Mouse (Mus musculus): Measurements from ENCODE around the gene Dab2. TPM values are rescaled to one million over a fixed set of nuclear protein-coding genes. Genes with fewer than 3 reads are reported as not detected.

Dab2 gene
- polyA plus RNA-seq (2015; fragmentation: Nextera tagmentation; extraction: Ambion mirVana): 33.7 and 40.6 TPM in 2 replicates

DNA sequence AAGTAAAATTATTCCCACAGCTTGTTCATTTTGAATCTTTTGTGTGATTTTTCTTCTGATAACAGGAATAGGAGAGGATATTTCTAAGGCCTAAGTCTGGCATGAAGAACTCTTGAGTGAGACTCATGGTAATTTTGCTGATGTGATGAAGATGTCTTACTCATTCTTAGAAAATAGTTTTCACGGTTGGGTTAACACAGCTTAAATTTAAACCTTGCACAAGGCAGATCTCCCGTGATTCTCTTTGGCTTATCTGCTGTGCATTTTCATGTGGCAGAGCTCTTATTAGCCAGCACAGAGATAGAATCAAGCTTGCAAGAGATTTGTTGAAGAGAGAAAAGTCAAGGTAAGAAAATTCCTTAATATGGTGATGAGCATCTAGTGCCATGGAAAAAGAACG is at the start of gene Dab2:
Gene Dab2 (plus strand): TSS at position 235 of the 400 bp plus-strand sequence.
- Histone ChIP-seq H3K36me3 (ENCODE audit: control insufficient read depth, insufficient read depth, low read length) (no peaks in the 10 kb centered on the region), H3K27me3 (ENCODE audit: control insufficient read depth, insufficient read depth, low read depth, low read length) (no peaks in the 10 kb centered on the region), H3K9ac (ENCODE audit: low read length) (no peak within 1 kb of the TSS), H3K4me2 (ENCODE audit: low read depth, low read length) (no peak within 1 kb of the TSS), H3K4me1 (replicated peaks; ENCODE audit: control insufficient read depth, insufficient read depth, low read length) (no peaks in the 10 kb centered on the region), H3K27ac (ENCODE audit: low read length) (no peak within 1 kb of the TSS), H3K4me3 (ENCODE audit: low read length) (no peak within 1 kb of the TSS), H3K9me3 (ENCODE audit: control insufficient read depth, low read length) (no peaks in the 10 kb centered on the region)
- ATAC-seq (ENCODE audit: low read depth): no peak
- WGBS: 85% methylated on average over 3 of the region's 3 CpGs

DNA sequence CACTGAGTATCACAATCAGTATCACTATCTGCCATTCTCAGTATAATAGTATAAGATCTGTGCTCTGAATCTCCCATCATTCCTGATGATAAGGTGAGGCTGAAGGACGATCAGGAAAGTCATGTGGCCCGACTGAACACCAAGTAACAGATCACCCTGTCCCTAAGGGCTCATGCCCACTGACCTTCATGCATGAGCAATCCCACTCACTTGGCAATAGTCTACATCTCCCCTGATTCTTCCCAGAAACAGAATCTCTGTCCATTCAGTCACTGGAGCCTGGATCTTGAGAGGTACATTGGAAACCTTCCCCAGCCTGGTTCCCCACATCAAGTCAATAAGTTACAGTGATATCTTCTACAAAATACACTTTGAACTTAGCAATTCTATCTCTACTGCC is 46.1 kb upstream of the Dab2 start:
- H3K9me3 ChIP-seq (ENCODE audit: control insufficient read depth, low read length): no peaks in the 10 kb centered on the region
- H3K4me3 ChIP-seq (ENCODE audit: low read length): no peak overlapping the region
- H3K9ac ChIP-seq (ENCODE audit: low read length): no peak overlapping the region
- no peak overlapping the region for H3K27ac ChIP-seq (ENCODE audit: low read length)
- no peaks in the 10 kb centered on the region; the same call in 1 of the 2 replicates for H3K4me1 ChIP-seq (replicated peaks; ENCODE audit: control insufficient read depth, insufficient read depth, low read length)
- H3K4me2 ChIP-seq (ENCODE audit: low read depth, low read length): no peak overlapping the region
- WGBS: 75% methylated on average over 2 of the region's 2 CpGs
- no peak for ATAC-seq (ENCODE audit: low read depth)
- H3K36me3 ChIP-seq (ENCODE audit: control insufficient read depth, insufficient read depth, low read length): no peaks in the 10 kb centered on the region
- H3K27me3 ChIP-seq (ENCODE audit: control insufficient read depth, insufficient read depth, low read depth, low read length): no peaks in the 10 kb centered on the region

DNA sequence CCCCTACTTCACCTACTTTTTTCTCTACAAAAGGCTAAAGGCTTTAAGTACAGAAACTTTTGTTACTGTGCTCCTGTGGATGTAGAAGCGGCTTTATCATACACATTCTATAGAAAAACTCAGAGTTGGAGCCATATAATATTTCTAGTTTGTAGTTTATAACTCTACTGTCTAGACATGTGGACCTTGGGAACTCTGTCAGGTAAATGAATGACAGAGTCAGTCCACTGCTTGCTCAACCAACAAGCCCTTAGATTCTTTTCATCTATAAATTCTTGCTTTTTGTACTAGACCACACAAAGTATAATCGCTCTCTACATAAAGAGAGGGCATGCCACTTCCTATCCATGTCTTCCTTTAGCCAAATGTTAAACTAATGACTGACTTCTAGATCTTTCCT is 45.2 kb upstream of the Dab2 start:
- no peaks in the 10 kb centered on the region for H3K36me3 ChIP-seq (ENCODE audit: control insufficient read depth, insufficient read depth, low read length)

DNA sequence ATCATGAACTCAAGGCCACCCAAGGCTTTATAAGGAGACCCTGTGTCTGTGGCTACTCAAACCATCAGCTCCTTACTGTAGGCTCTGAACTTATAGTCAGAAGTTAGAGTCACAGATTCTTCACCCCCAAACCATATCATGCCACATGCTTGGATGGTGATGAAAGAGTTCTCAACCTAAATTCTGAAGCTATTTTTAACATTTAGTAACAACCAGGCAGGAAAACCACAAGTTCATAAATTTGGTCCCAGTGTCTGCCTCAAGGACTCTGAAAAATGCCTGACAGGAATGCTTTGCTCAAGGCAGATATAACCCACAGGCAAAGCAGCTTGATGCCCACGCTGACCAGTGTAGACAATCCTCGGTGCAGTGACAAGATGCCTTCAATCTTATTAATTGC is 42.5 kb upstream of the Dab2 start:
- Histone ChIP-seq H3K4me1 (replicated peaks; ENCODE audit: control insufficient read depth, insufficient read depth, low read length) (no peaks in the 10 kb centered on the region; the same call in none of the 2 replicates), H3K36me3 (ENCODE audit: control insufficient read depth, insufficient read depth, low read length) (no peaks in the 10 kb centered on the region), H3K4me2 (ENCODE audit: low read depth, low read length) (no peak overlapping the region), H3K27me3 (ENCODE audit: control insufficient read depth, insufficient read depth, low read depth, low read length) (no peaks in the 10 kb centered on the region), H3K4me3 (ENCODE audit: low read length) (no peak overlapping the region), H3K9ac (ENCODE audit: low read length) (no peak overlapping the region), H3K9me3 (ENCODE audit: control insufficient read depth, low read length) (no peaks in the 10 kb centered on the region), H3K27ac (ENCODE audit: low read length) (no peak overlapping the region)
- ATAC-seq (ENCODE audit: low read depth): no peak
- WGBS: 71% methylated on average over 2 of the region's 2 CpGs

More for the DNA sequence above, 45.2 kb upstream of the Dab2 start:
- 94% methylated on average over 2 of the region's 2 CpGs for WGBS
- Histone ChIP-seq H3K4me1 (replicated peaks; ENCODE audit: control insufficient read depth, insufficient read depth, low read length) (no peaks in the 10 kb centered on the region; the same call in 1 of the 2 replicates), H3K4me2 (ENCODE audit: low read depth, low read length) (no peak overlapping the region), H3K9ac (ENCODE audit: low read length) (no peak overlapping the region), H3K4me3 (ENCODE audit: low read length) (no peak overlapping the region), H3K27ac (ENCODE audit: low read length) (no peak overlapping the region), H3K9me3 (ENCODE audit: control insufficient read depth, low read length) (no peaks in the 10 kb centered on the region), H3K27me3 (ENCODE audit: control insufficient read depth, insufficient read depth, low read depth, low read length) (no peaks in the 10 kb centered on the region)
- no peak for ATAC-seq (ENCODE audit: low read depth)

DNA sequence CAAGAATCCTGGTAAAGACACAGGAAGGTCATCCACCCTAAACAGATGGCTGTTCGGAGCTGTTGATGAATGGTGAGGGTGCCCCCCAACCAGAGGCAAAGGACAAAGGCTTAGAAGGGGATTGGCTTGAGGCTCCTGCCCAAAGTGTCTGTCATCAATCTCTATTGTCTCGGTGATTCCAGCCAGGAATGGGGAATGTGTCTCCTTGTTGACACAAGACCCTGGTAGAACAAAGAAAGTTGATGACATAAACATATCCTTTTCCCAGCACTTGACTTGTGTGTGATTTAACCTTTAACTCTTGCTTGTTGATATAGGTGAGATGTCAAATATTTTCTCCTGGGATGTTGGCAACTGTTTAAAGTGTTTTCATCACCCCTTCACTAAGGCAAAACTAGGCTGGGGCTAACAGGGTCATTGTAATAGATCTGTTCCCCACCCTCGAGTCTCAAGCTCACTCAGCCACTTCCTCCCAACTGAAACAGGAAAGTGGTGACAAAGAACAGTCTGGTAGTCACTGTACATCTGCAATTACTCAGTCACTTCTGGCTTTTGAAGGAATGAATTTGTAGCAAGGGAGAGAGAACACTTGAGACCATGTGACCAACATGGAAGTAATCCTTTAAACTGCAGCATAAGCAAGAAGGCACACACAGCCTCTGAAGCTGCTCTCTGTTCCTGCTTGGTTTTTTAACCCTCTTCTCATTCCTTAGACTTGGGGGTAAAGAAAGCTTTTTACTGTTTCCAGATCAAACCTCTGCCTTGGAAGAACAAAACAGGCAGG is 39.4 kb upstream of the Dab2 start:
- Histone ChIP-seq H3K4me3 (ENCODE audit: low read length) (no peak overlapping the region), H3K27ac (ENCODE audit: low read length) (0 out of 2 replicates have a peak overlapping the region, but pooled peaks have one; percentile 28), H3K9me3 (ENCODE audit: control insufficient read depth, low read length) (no peaks in the 10 kb centered on the region), H3K36me3 (ENCODE audit: control insufficient read depth, insufficient read depth, low read length) (no peaks in the 10 kb centered on the region), H3K4me1 (replicated peaks; ENCODE audit: control insufficient read depth, insufficient read depth, low read length) (no peaks in the 10 kb centered on the region; the same call in none of the 2 replicates), H3K9ac (ENCODE audit: low read length) (no peak overlapping the region), H3K4me2 (ENCODE audit: low read depth, low read length) (no peak overlapping the region), H3K27me3 (ENCODE audit: control insufficient read depth, insufficient read depth, low read depth, low read length) (no peaks in the 10 kb centered on the region)
- peak; percentile 69 for ATAC-seq (ENCODE audit: low read depth)
- 11% methylated on average over 3 of the region's 3 CpGs for WGBS

DNA sequence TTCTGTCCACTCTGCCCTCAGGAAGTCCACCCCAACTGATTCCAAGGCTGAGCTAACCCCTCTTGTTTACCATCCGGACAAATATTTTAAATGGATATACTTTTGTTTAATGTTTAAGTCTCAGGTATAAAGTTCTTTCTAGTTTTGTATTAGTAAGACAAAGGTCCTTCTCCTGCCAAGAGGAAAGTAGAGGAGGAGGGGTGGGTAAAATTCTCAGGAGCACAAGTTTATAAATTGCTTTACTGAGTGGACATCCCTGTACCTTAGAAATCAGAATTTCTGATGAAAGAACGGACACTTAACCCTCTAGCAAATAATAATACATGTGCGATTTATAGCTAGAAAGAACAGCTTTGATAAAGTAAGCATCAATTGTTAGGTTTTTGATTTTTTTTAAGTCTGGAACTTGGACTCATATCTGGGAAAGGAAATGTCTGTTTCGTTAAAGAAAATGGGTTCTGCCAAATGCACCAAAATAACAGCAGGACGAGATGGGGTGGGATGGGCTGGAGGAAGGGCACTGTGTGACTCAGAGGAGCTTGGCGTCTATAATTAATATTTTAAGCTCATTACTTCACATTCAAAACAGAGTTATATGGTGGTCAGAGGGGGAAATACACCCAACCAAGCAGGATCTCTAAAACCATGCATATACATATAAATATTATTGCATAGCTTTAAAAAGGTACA is 38.7 kb upstream of the Dab2 start:
- 37% methylated on average over 6 of the region's 6 CpGs for WGBS
- Histone ChIP-seq H3K9me3 (ENCODE audit: control insufficient read depth, low read length) (no peaks in the 10 kb centered on the region), H3K27me3 (ENCODE audit: control insufficient read depth, insufficient read depth, low read depth, low read length) (no peaks in the 10 kb centered on the region), H3K9ac (ENCODE audit: low read length) (no peak overlapping the region), H3K4me2 (ENCODE audit: low read depth, low read length) (no peak overlapping the region), H3K4me1 (replicated peaks; ENCODE audit: control insufficient read depth, insufficient read depth, low read length) (no peaks in the 10 kb centered on the region; the same call in none of the 2 replicates), H3K36me3 (ENCODE audit: control insufficient read depth, insufficient read depth, low read length) (no peaks in the 10 kb centered on the region), H3K27ac (ENCODE audit: low read length) (0 out of 2 replicates have a peak overlapping the region, but pooled peaks have one; percentile 28), H3K4me3 (ENCODE audit: low read length) (no peak overlapping the region)
- ATAC-seq (ENCODE audit: low read depth): no peak

DNA sequence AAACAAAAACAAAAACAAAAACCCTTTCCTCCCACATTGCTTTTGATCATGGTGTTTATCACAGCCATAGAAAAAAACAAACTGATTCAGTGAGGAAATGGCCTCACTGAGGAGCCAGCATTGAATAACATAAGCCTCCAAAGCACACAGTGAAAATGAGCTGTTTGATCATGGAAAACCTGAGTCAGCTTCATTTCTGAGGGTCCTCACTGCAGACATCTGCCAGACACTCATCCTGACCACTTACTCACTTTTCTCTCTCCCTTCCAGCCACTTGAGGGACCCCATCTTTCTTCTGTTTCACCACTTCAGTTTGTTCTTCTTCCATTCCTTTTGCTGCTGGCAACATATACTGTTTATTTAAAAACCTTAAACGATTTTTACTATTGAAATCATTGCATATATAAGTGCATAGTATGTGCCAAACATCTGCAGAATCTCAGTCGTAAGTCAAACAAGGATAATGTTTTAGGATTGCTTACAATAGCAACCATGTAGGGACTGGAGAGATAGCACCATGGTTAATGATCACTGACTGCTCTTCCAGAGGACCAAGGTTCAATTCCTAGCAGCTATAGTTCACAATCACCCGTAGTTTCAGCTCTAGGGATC is 32.3 kb upstream of the Dab2 start:
- H3K27ac ChIP-seq (ENCODE audit: low read length): peak overlapping the region; percentile 71
- 35% methylated on average over 3 of the region's 3 CpGs for WGBS
- no peak overlapping the region for H3K4me3 ChIP-seq (ENCODE audit: low read length)
- no peaks in the 10 kb centered on the region for H3K9me3 ChIP-seq (ENCODE audit: control insufficient read depth, low read length)
- H3K36me3 ChIP-seq (ENCODE audit: control insufficient read depth, insufficient read depth, low read length): no peaks in the 10 kb centered on the region
- H3K4me1 ChIP-seq (replicated peaks; ENCODE audit: control insufficient read depth, insufficient read depth, low read length): no peaks in the 10 kb centered on the region; the same call in 1 of the 2 replicates
- no peak overlapping the region for H3K4me2 ChIP-seq (ENCODE audit: low read depth, low read length)
- H3K9ac ChIP-seq (ENCODE audit: low read length): no peak overlapping the region
- no peaks in the 10 kb centered on the region for H3K27me3 ChIP-seq (ENCODE audit: control insufficient read depth, insufficient read depth, low read depth, low read length)
- peak; percentile 89 for ATAC-seq (ENCODE audit: low read depth)

DNA sequence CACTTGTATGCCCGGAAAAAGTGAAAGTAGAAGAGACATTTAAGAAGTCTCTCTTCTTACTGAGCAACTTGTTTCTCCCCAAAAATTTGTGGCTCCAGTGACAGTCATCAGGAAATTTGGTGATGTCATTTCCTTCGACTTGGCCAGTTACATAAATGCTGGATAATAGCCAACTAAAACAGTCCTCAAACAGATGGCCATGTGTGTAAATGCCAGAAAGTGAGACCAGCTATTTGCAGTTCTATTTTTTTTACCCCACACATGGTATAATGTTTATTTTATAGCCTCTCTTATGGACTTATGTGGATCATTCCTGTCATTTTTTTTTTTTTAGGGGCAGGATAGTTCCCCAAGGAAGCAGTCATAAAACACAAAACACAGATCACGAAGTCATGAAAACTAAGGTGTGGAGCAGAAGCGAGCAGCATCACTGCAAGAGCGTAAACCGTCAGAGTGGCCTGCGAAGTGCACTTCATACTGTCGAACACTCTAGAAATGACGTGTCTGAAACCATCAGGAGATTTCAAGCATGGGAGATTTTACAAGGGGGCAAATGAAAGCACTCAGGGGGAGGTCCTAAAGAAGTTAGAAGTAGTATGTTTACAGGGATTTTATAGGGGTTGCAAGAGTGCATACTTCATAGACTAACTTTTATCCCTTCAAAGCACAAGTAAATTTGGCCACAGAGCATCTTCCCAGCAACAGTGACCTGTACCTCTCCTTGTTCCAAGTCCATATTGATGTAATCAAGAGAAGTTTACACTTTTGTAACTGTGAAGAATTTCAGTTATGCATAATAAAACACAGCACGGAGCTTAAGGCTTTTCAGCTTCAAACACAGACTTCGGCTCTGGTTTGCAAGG is 20.8 kb upstream of the Dab2 start:
- Histone ChIP-seq H3K27me3 (ENCODE audit: control insufficient read depth, insufficient read depth, low read depth, low read length) (no peaks in the 10 kb centered on the region), H3K9me3 (ENCODE audit: control insufficient read depth, low read length) (no peaks in the 10 kb centered on the region), H3K4me3 (ENCODE audit: low read length) (no peak overlapping the region), H3K4me2 (ENCODE audit: low read depth, low read length) (peak overlapping the region; percentile 29; the same call in 1 of the 2 replicates), H3K36me3 (ENCODE audit: control insufficient read depth, insufficient read depth, low read length) (no peaks in the 10 kb centered on the region), H3K9ac (ENCODE audit: low read length) (no peak overlapping the region), H3K27ac (ENCODE audit: low read length) (peak overlapping the region; percentile 64), H3K4me1 (replicated peaks; ENCODE audit: control insufficient read depth, insufficient read depth, low read length) (peaks cover 16% of the 10 kb centered on the region)
- ATAC-seq (ENCODE audit: low read depth): peak; percentile 73
- WGBS: 15% methylated on average over 11 of the region's 11 CpGs

All from lung, embryonic 16.5 days (tissue).